Mouse (Mus musculus) spleen, adult 2 months (tissue): Measurements from ENCODE around the gene Itga9. TPM values are rescaled to one million over a fixed set of nuclear protein-coding genes. Genes with fewer than 3 reads are reported as not detected.

Experiments used
- DNase-seq, 2 experiments: peaks; one replicate each; pipeline versions ENCODE4 v3.0.0 to v3.0.0-alpha.2; 2012 to 2021; ENCODE audit warnings: low spot score in 2 of 2, low read depth in 1 of 2
- H3K27ac ChIP-seq: fragments of 200-500 bp; 2 replicates; pipeline ENCODE4 v1.5.1; 2012; ENCODE audit warnings: low read length, inconsistent platforms; ENCODE audit not compliant: insufficient read depth
- H3K27me3 ChIP-seq: fragments of 200-500 bp; 2 replicates; pipeline ENCODE4 v1.6.1; 2012; ENCODE audit warnings: mild to moderate bottlenecking, moderate library complexity, low read length, inconsistent platforms; ENCODE audit not compliant: control insufficient read depth, insufficient read depth
- H3K36me3 ChIP-seq: fragments of 200-500 bp; 2 replicates; pipeline ENCODE4 v1.6.1; 2012; ENCODE audit warnings: mild to moderate bottlenecking, low read length, inconsistent platforms; ENCODE audit not compliant: control insufficient read depth, insufficient read depth
- H3K4me1 ChIP-seq: fragments of 200-500 bp; 2 replicates; pipeline ENCODE4 v1.6.1; 2011; ENCODE audit warnings: inconsistent platforms; ENCODE audit not compliant: control insufficient read depth, insufficient read depth, insufficient read length
- H3K4me3 ChIP-seq: fragments of 200-500 bp; 2 replicates; pipeline ENCODE4 v1.5.1; 2011; ENCODE audit warnings: mild to moderate bottlenecking, inconsistent platforms; ENCODE audit not compliant: insufficient read depth, insufficient read length; ENCODE audit errors: extremely low read depth
- CTCF ChIP-seq: fragments of 200-500 bp; IDR thresholded peaks from 2 replicates; pipeline ENCODE4 v1.5.1; 2011; ENCODE audit warnings: mild to moderate bottlenecking, inconsistent platforms; ENCODE audit not compliant: insufficient read depth, insufficient read length, insufficient replicate concordance; ENCODE audit errors: extremely low read depth
- POLR2A ChIP-seq: fragments of 200-500 bp; IDR thresholded peaks from 2 replicates; pipeline ENCODE4 v1.6.1; 2011; ENCODE audit warnings: low read depth, low read length, inconsistent platforms
- WGBS: fragments of 180-500 bp; shearing (Covaris S2); methylation state at CpG from one replicate; pipeline ENCODE4 v1.1.7; 2018; 5-methylcytosine and 5-hydroxymethylcytosine counted together
- polyA plus RNA-seq: library from polyadenylated mRNA; depleted of rRNA; stranded (reverse); fragments of >200 nt; gene quantifications from 2 replicates; pipeline ENCODE4 v1.2.3, GENCODE M21; 2012

Itga9 gene
- polyA plus RNA-seq, 1 experiment: 11.8 TPM

DNA sequence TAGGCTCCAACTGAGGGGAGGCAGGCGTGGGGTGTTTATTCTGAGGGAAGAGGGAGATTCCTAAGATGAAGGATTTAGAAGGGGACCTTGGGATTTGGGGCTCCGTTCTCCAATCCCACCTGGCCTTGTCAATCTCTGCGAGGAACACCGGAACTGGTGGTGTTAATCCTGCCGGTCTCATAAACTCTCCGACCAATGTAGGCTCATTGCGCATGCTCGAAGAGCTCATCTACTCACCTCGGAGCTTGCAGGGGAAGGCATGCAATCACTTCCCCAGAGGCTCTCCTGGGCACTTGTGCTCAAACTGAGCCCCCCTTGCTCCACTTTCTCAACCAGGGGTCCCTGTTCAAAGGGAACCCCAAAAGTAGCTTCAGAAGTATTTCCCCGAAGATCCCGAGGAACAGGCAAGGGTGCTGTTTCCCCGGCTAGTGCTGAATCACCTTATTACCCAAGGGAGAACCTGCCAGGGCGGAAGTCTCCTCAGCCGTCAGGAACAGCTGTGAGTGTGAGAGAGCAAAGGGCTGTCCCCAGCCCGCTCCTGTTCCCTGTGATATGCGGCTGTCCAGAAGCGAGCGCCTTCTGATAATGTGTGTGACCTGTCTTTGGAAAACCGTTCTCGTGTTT, 5.6 kb downstream of the Itga9 start:
- Histone ChIP-seq H3K4me1 (peaks cover under 1% of the 10 kb centered on the region), H3K4me3 (peak overlapping the region; percentile 20; the same call in 1 of the 2 replicates), H3K27me3 (no peaks in the 10 kb centered on the region; the same call in 1 of the 2 replicates), H3K36me3 (no peaks in the 10 kb centered on the region), H3K27ac (peak overlapping the region; percentile 21; the same call in 1 of the 2 replicates)
- no peak for TF ChIP-seq POLR2A
- no peak for TF ChIP-seq CTCF
- WGBS: 21% methylated on average over 20 of the region's 20 CpGs
- DNase-seq: peak; percentile 30 to 31

- TF ChIP-seq CTCF (no peak), POLR2A (no peak)
- peaks cover 2% of the 10 kb centered on the region; the same call in 1 of the 2 replicates for H3K4me1 ChIP-seq
- H3K4me3 ChIP-seq: no peak overlapping the region
- DNase-seq: no peak
- no peak overlapping the region for H3K27ac ChIP-seq
- H3K36me3 ChIP-seq: no peaks in the 10 kb centered on the region
- no peaks in the 10 kb centered on the region for H3K27me3 ChIP-seq
- WGBS: 34% methylated on average over 5 of the region's 5 CpGs
Observed at GRCm38 (mm10) chr9:118617237-118617636, 10.7 kb downstream of the Itga9 start.

- 51% methylated on average over 3 of the region's 3 CpGs for WGBS
- Histone ChIP-seq H3K27ac (peak overlapping the region; percentile 24; the same call in 1 of the 2 replicates), H3K4me3 (no peak overlapping the region), H3K27me3 (no peaks in the 10 kb centered on the region), H3K4me1 (peaks cover 2% of the 10 kb centered on the region; the same call in 1 of the 2 replicates), H3K36me3 (no peaks in the 10 kb centered on the region)
- no peak for TF ChIP-seq CTCF
- no peak for TF ChIP-seq POLR2A
- no peak for DNase-seq
Observed at GRCm38 (mm10) chr9:118618732-118619250, 12.3 kb downstream of the Itga9 start.

GRCm38 (mm10) chr9:118620807-118621206, 14.3 kb downstream of the Itga9 start:
- Histone ChIP-seq H3K4me3 (no peak overlapping the region), H3K4me1 (peaks cover 2% of the 10 kb centered on the region; the same call in 1 of the 2 replicates), H3K36me3 (no peaks in the 10 kb centered on the region), H3K27me3 (no peaks in the 10 kb centered on the region), H3K27ac (no peak overlapping the region)
- DNase-seq: no peak
- TF ChIP-seq CTCF (no peak), POLR2A (no peak)
- 8% methylated on average over 4 of the region's 4 CpGs for WGBS

DNA sequence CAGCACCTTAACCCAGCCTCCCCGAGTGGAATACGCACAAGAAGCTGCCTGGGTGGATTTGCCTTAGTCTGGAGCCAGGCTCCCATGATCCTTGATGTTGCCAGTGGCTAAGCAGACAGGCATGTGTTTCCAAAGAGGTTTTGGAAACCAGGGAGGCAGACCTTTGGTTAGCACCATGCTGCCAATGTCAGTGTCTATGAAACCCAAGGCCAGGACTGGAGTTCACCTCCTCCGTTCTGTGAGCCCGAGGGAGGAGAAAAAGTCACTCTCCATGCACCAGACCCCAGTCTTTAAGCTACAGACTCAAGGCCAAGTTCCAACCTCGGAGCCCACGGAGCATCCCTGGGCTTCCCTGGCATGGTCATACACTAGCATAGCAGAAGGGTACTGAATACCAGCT, 15.2 kb downstream of the Itga9 start:
- no peak overlapping the region for H3K4me3 ChIP-seq
- TF ChIP-seq CTCF: no peak
- no peak for TF ChIP-seq POLR2A
- peaks cover 2% of the 10 kb centered on the region; the same call in 1 of the 2 replicates for H3K4me1 ChIP-seq
- H3K27ac ChIP-seq: no peak overlapping the region
- DNase-seq: no peak
- no peaks in the 10 kb centered on the region for H3K27me3 ChIP-seq
- WGBS: 63% methylated on average over 6 of the region's 6 CpGs
- no peaks in the 10 kb centered on the region for H3K36me3 ChIP-seq

GRCm38 (mm10) chr9:118622376-118623166, 16.1 kb downstream of the Itga9 start:
- H3K36me3 ChIP-seq: no peaks in the 10 kb centered on the region
- H3K27me3 ChIP-seq: no peaks in the 10 kb centered on the region
- no peak overlapping the region for H3K27ac ChIP-seq
- peaks cover 2% of the 10 kb centered on the region; the same call in 1 of the 2 replicates for H3K4me1 ChIP-seq
- no peak overlapping the region for H3K4me3 ChIP-seq
- WGBS: 86% methylated on average over 18 of the region's 18 CpGs
- no peak for DNase-seq
- TF ChIP-seq CTCF: no peak
- no peak for TF ChIP-seq POLR2A
